Mouse (Mus musculus) limb, embryonic 11.5 days (tissue): Measurements from ENCODE around the gene Olfr1404. TPM values are rescaled to one million over a fixed set of nuclear protein-coding genes. Genes with fewer than 3 reads are reported as not detected.
"Not testable (repeated sequence)": the region's sequence is repeated elsewhere in the genome, so short reads cannot be mapped to it uniquely, and the experiment has no call there.

Source experiments
- ATAC-seq: fragments of 200-750 bp; cut with Nextera tagmentation; 2 replicates; pipeline ENCODE4 v1.8.0; 2017; ENCODE audit warnings: low read depth; ENCODE audit not compliant: insufficient number of reproducible peaks, low FRiP score, low TSS enrichment
- DNase-seq: peaks from one replicate; pipeline ENCODE4 v3.0.0-alpha.2; 2015; ENCODE audit warnings: low spot score
- H3K27ac ChIP-seq: fragments of 300-500 bp; sonication (generic); replicated peaks from 2 replicates; pipeline ENCODE4 v1.5.1; 2014; ENCODE audit warnings: low read depth, mild to moderate bottlenecking, low read length
- H3K27me3 ChIP-seq: fragments of 300-500 bp; sonication (generic); 2 replicates; pipeline ENCODE4 v1.6.1; 2014; ENCODE audit warnings: mild to moderate bottlenecking, low read length, mixed read lengths; ENCODE audit not compliant: control insufficient read depth, insufficient read depth
- H3K36me3 ChIP-seq: fragments of 300-500 bp; sonication (generic); 2 replicates; pipeline ENCODE4 v1.6.1; 2014; ENCODE audit warnings: mild to moderate bottlenecking, low read length, moderate library complexity, mixed read lengths; ENCODE audit not compliant: control insufficient read depth, insufficient read depth
- H3K4me1 ChIP-seq: fragments of 300-500 bp; sonication (generic); 2 replicates; pipeline ENCODE4 v1.6.1; 2014; ENCODE audit warnings: low read length, mixed read lengths; ENCODE audit not compliant: control insufficient read depth, insufficient read depth
- H3K4me2 ChIP-seq: fragments of 300-500 bp; sonication (generic); 2 replicates; pipeline ENCODE4 v1.6.1; 2014; ENCODE audit warnings: low read depth, mild to moderate bottlenecking, moderate library complexity; ENCODE audit not compliant: severe bottlenecking
- H3K4me3 ChIP-seq: fragments of 300-500 bp; sonication (generic); 2 replicates; pipeline ENCODE4 v1.5.1; 2014; ENCODE audit warnings: low read depth, low read length
- H3K9ac ChIP-seq: fragments of 300-500 bp; sonication (generic); 2 replicates; pipeline ENCODE4 v1.6.1; 2014; ENCODE audit warnings: mild to moderate bottlenecking, low read length
- H3K9me3 ChIP-seq: fragments of 300-500 bp; sonication (generic); 2 replicates; pipeline ENCODE4 v1.6.1; 2016; ENCODE audit warnings: low read length; ENCODE audit not compliant: control insufficient read depth
- WGBS: fragments of 180-500 bp; shearing (Covaris S2); extraction: QIAGEN DNeasy Blood & Tissue Kit; methylation state at CpG from one replicate; pipeline ENCODE4 v1.1.7; 2014; 5-methylcytosine and 5-hydroxymethylcytosine counted together
- polyA plus RNA-seq: library from polyadenylated mRNA; unstranded; fragments of >200 nt; fragmentation: Nextera tagmentation; extraction: Ambion mirVana; gene quantifications from 2 replicates; pipeline ENCODE4 v1.2.1, GENCODE M21; 2014

Olfr1404 gene
- polyA plus RNA-seq, 1 experiment from 2014 or later: not detected

GRCm38 (mm10) chr1:173237004-173237403 is 24.8 kb downstream of the Olfr1404 start:
- H3K27me3 ChIP-seq, DNase-seq, H3K4me1 ChIP-seq, ATAC-seq, H3K4me2 ChIP-seq, H3K9ac ChIP-seq, H3K36me3 ChIP-seq, H3K4me3 ChIP-seq, H3K9me3 ChIP-seq, H3K27ac ChIP-seq: not testable (repeated sequence)
- 84% methylated on average over 1 of the region's 1 CpGs for WGBS

GRCm38 (mm10) chr1:173249888-173250287 is 37.7 kb downstream of the Olfr1404 start:
- no peak for ATAC-seq
- H3K4me3 ChIP-seq: no peak overlapping the region
- no peak overlapping the region for H3K9ac ChIP-seq
- no peak for DNase-seq
- H3K27ac ChIP-seq: no peak overlapping the region
- no peaks in the 10 kb centered on the region for H3K4me1 ChIP-seq
- no peaks in the 10 kb centered on the region for H3K27me3 ChIP-seq
- H3K9me3 ChIP-seq: no peaks in the 10 kb centered on the region
- no peak overlapping the region for H3K4me2 ChIP-seq
- no peaks in the 10 kb centered on the region for H3K36me3 ChIP-seq
- WGBS: 91% methylated on average over 3 of the region's 3 CpGs

- H3K36me3 ChIP-seq: no peaks in the 10 kb centered on the region
- H3K9ac ChIP-seq: no peak within 1 kb of the TSS
- no peak within 1 kb of the TSS for H3K27ac ChIP-seq
- DNase-seq: no peak
- no peak within 1 kb of the TSS for H3K4me2 ChIP-seq
- no peak for ATAC-seq
- no peaks in the 10 kb centered on the region for H3K27me3 ChIP-seq
- H3K4me3 ChIP-seq: no peak within 1 kb of the TSS
- H3K9me3 ChIP-seq: no peaks in the 10 kb centered on the region
- H3K4me1 ChIP-seq: no peaks in the 10 kb centered on the region
Observed at GRCm38 (mm10) chr1:173265701-173266100, 53.5 kb downstream of the Olfr1404 start, which contains the start of gene Olfr418. Gene Olfr418, plus strand, starts transcription at chr1:173266001.

Other genes starting within 250 kb of the Olfr1404 start
- gene Olfr1408, start 75.0 kb upstream of the Olfr1404 start, polyA plus RNA-seq: not detected in 2 replicates
- not detected in 2 replicates for gene Olfr1406, start 21.8 kb upstream of the Olfr1404 start, polyA plus RNA-seq
- not detected in 2 replicates for gene Olfr218, start 14.6 kb upstream of the Olfr1404 start, polyA plus RNA-seq
- gene Fcer1a, start 14.8 kb downstream of the Olfr1404 start, polyA plus RNA-seq: not detected in 2 replicates
- gene Olfr418, start 53.6 kb downstream of the Olfr1404 start, polyA plus RNA-seq: not detected in 2 replicates
- not detected in 2 replicates for gene Mptx2, start 65.4 kb downstream of the Olfr1404 start, polyA plus RNA-seq
- 1.5 and 1.7 TPM in 2 replicates for gene Ackr1, start 121.4 kb downstream of the Olfr1404 start, polyA plus RNA-seq
- 1.2 and 2.5 TPM in 2 replicates for gene Aim2, start 138.5 kb downstream of the Olfr1404 start, polyA plus RNA-seq
- gene Cadm3, start 155.3 kb downstream of the Olfr1404 start, polyA plus RNA-seq: 1.1 and 1.4 TPM in 2 replicates